Mouse (Mus musculus) CH12.LX (cell line): ENCODE measurements around the gene Arrdc2. TPM values are rescaled to one million over a fixed set of nuclear protein-coding genes. Genes with fewer than 3 reads are reported as not detected.

Source experiments
- DNase-seq: peaks from one replicate; pipeline ENCODE4 v3.0.0-alpha.2; 2013; ENCODE audit errors: extremely low read depth
- H3K27ac ChIP-seq: 2 replicates; pipeline ENCODE4 v1.5.1; 2012; ENCODE audit warnings: low read depth, mild to moderate bottlenecking, control low read depth, moderate library complexity; ENCODE audit not compliant: insufficient read depth
- H3K27me3 ChIP-seq: replicated peaks from 2 replicates; pipeline ENCODE3; 2012; ENCODE audit warnings: inconsistent platforms
- H3K36me3 ChIP-seq, 2 experiments: replicated peaks in 1 of 2; 2 replicates each; pipeline versions ENCODE3 to v1.6.1; 2012; ENCODE audit warnings: inconsistent platforms in 1 of 2, low read length in 1 of 2, mild to moderate bottlenecking in 1 of 2, mixed read lengths in 1 of 2, moderate library complexity in 1 of 2; ENCODE audit not compliant: control insufficient read depth in 1 of 2, insufficient read depth in 1 of 2
- H3K4me1 ChIP-seq, 2 experiments: 2 replicates each; pipeline ENCODE4 v1.6.1; 2012; ENCODE audit warnings: inconsistent platforms in 1 of 2, moderate library complexity in 1 of 2; ENCODE audit not compliant: insufficient read depth in 2 of 2, control insufficient read depth in 1 of 2
- H3K4me2 ChIP-seq: 2 replicates; pipeline ENCODE4 v1.6.1; 2012; ENCODE audit warnings: low read depth, mild to moderate bottlenecking, control low read depth; ENCODE audit not compliant: poor library complexity, insufficient read depth, severe bottlenecking
- H3K4me3 ChIP-seq, 3 experiments: fragments of 150-350 bp in 1 of 3; sonication (generic) in 1 of 3; replicated peaks in 1 of 3; 2 replicates each; pipeline versions ENCODE3 to v1.5.1; 2011 to 2012; ENCODE audit warnings: low read depth in 2 of 3, low read length in 2 of 3, mild to moderate bottlenecking in 2 of 3, moderate library complexity in 2 of 3, control low read depth in 1 of 3, improper control_type of control experiment in 1 of 3, inconsistent platforms in 1 of 3, mixed read lengths in 1 of 3; ENCODE audit not compliant: poor library complexity in 1 of 3
- H3K79me2 ChIP-seq: replicated peaks from 2 replicates; pipeline ENCODE4 v1.6.1; 2012; ENCODE audit warnings: mild to moderate bottlenecking, moderate library complexity; ENCODE audit not compliant: control insufficient read depth, poor library complexity, insufficient read depth, severe bottlenecking; ENCODE audit errors: extremely low read depth
- H3K9ac ChIP-seq: 2 replicates; pipeline ENCODE4 v1.6.1; 2012; ENCODE audit warnings: low read depth, mild to moderate bottlenecking, control low read depth, moderate library complexity; ENCODE audit not compliant: insufficient read depth
- H3K9me3 ChIP-seq: replicated peaks from 2 replicates; pipeline ENCODE3; 2012; ENCODE audit warnings: low read length, inconsistent platforms, mixed read lengths
- BHLHE40 ChIP-seq: IDR thresholded peaks from 2 replicates; pipeline ENCODE4 v1.6.1; 2011; ENCODE audit warnings: mild to moderate bottlenecking, low read depth, low read length, improper control_type of control experiment
- ELF1 ChIP-seq: IDR thresholded peaks from 2 replicates; pipeline ENCODE4 v1.6.1; 2014; ENCODE audit warnings: low read depth, mild to moderate bottlenecking, inconsistent platforms, low read length, improper control_type of control experiment
- EP300 ChIP-seq: IDR thresholded peaks from 2 replicates; pipeline ENCODE4 v1.6.1; 2011; ENCODE audit warnings: low read length, improper control_type of control experiment
- GABPA ChIP-seq: IDR thresholded peaks from 2 replicates; pipeline ENCODE4 v1.6.1; 2012; ENCODE audit warnings: low read depth, low read length, improper control_type of control experiment, inconsistent platforms; ENCODE audit not compliant: insufficient replicate concordance
- JUND ChIP-seq: conservative IDR thresholded peaks from 2 replicates; pipeline ENCODE4 v1.6.1; 2011; ENCODE audit warnings: low read depth, low read length, improper control_type of control experiment
- MAFK ChIP-seq: IDR thresholded peaks from 2 replicates; pipeline ENCODE4 v1.6.1; 2011; ENCODE audit warnings: low read length, improper control_type of control experiment; ENCODE audit not compliant: insufficient replicate concordance
- MAX ChIP-seq: IDR thresholded peaks from 2 replicates; pipeline ENCODE4 v1.6.1; 2011; ENCODE audit warnings: low read length, improper control_type of control experiment
- MAZ ChIP-seq: IDR thresholded peaks from 2 replicates; pipeline ENCODE4 v1.6.1; 2012; ENCODE audit warnings: low read depth, mild to moderate bottlenecking, inconsistent platforms, low read length, improper control_type of control experiment, moderate library complexity
- MEF2A ChIP-seq: IDR thresholded peaks from 2 replicates; pipeline ENCODE4 v1.6.1; 2014; ENCODE audit warnings: low read depth, mild to moderate bottlenecking, inconsistent platforms, low read length, improper control_type of control experiment, borderline replicate concordance
- MXI1 ChIP-seq: IDR thresholded peaks from 2 replicates; pipeline ENCODE4 v1.6.1; 2011; ENCODE audit warnings: mild to moderate bottlenecking, low read depth, low read length, improper control_type of control experiment
- NRF1 ChIP-seq: IDR thresholded peaks from 2 replicates; pipeline ENCODE4 v1.6.1; 2014; ENCODE audit warnings: low read depth, mild to moderate bottlenecking, inconsistent platforms, low read length, improper control_type of control experiment, moderate library complexity
- PAX5 ChIP-seq: IDR thresholded peaks from 2 replicates; pipeline ENCODE4 v1.6.1; 2012; ENCODE audit warnings: low read length, inconsistent platforms, mixed read lengths
- POLR2A ChIP-seq: IDR thresholded peaks from 2 replicates; pipeline ENCODE4 v1.6.1; 2011; ENCODE audit warnings: low read depth, mild to moderate bottlenecking, improper control_type of control experiment, low read length
- POLR2AphosphoS2 ChIP-seq: IDR thresholded peaks from 2 replicates; pipeline ENCODE4 v1.6.1; 2011; ENCODE audit warnings: low read depth, low read length, improper control_type of control experiment
- RAD21 ChIP-seq: IDR thresholded peaks from 2 replicates; pipeline ENCODE4 v1.6.1; 2011; ENCODE audit warnings: low read depth, mild to moderate bottlenecking, low read length, improper control_type of control experiment, moderate library complexity
- RCOR1 ChIP-seq: conservative IDR thresholded peaks from 2 replicates; pipeline ENCODE4 v1.6.1; 2012; ENCODE audit warnings: low read depth, mild to moderate bottlenecking, inconsistent platforms, low read length, improper control_type of control experiment
- SIN3A ChIP-seq: IDR thresholded peaks from 2 replicates; pipeline ENCODE4 v1.6.1; 2012; ENCODE audit warnings: low read length, improper control_type of control experiment, inconsistent platforms
- TCF12 ChIP-seq: IDR thresholded peaks from 2 replicates; pipeline ENCODE4 v1.6.1; 2014; ENCODE audit warnings: low read depth, mild to moderate bottlenecking, inconsistent platforms, low read length, improper control_type of control experiment
- UBTF ChIP-seq: IDR thresholded peaks from 2 replicates; pipeline ENCODE4 v1.6.1; 2012; ENCODE audit warnings: low read depth, mild to moderate bottlenecking, inconsistent platforms, low read length, improper control_type of control experiment, moderate library complexity
- USF1 ChIP-seq: IDR thresholded peaks from 2 replicates; pipeline ENCODE4 v1.6.1; 2014; ENCODE audit warnings: low read depth, mild to moderate bottlenecking, inconsistent platforms, low read length, improper control_type of control experiment
- USF2 ChIP-seq: conservative IDR thresholded peaks from 2 replicates; pipeline ENCODE4 v1.6.1; 2011; ENCODE audit warnings: low read depth, low read length, improper control_type of control experiment
- ZMIZ1 ChIP-seq: IDR thresholded peaks from 2 replicates; pipeline ENCODE4 v1.6.1; 2012; ENCODE audit warnings: low read depth, mild to moderate bottlenecking, inconsistent platforms, low read length, improper control_type of control experiment
- ZNF384 ChIP-seq: IDR thresholded peaks from 2 replicates; pipeline ENCODE4 v1.6.1; 2012; ENCODE audit warnings: low read depth, low read length, improper control_type of control experiment, inconsistent platforms
- dilution Hi-C: fragments of 300-500 bp; cut with MboI; formaldehyde crosslinking; loops from 2 replicates; pipeline ENCODE4 v1.14.3; 2020; ENCODE audit warnings: low sequenced_read_pairs; ENCODE audit not compliant: extremely low pct_unique_long_range_greater_than_20kb, extremely low pct_ligation_motif_present
- in situ Hi-C: fragments of 300-500 bp; cut with MboI; formaldehyde crosslinking; loops from 3 replicates; pipeline ENCODE4 v1.14.3; 2019; ENCODE audit warnings: low sequenced_read_pairs, low pct_ligation_motif_present, low pct_unique_long_range_greater_than_20kb, mixed read lengths
- polyA plus RNA-seq: library from polyadenylated mRNA; unstranded; fragments of >175 nt; gene quantifications from 2 replicates; pipeline ENCODE4 v1.2.1, GENCODE M21; 2012; ENCODE audit warnings: low read depth; ENCODE audit not compliant: insufficient read length
- total RNA-seq, 2 experiments: library from RNA; depleted of rRNA; stranded (reverse); fragments of 300-350 nt in 1 of 2; fragments of >200 nt in 1 of 2; gene quantifications; 2 replicates each; pipeline ENCODE4 v1.2.3; 2012 to 2014

Gene Arrdc2
- total and polyA plus RNA-seq, 3 experiments, result 5.6 to 8.0 (median 6.1) TPM

DNA sequence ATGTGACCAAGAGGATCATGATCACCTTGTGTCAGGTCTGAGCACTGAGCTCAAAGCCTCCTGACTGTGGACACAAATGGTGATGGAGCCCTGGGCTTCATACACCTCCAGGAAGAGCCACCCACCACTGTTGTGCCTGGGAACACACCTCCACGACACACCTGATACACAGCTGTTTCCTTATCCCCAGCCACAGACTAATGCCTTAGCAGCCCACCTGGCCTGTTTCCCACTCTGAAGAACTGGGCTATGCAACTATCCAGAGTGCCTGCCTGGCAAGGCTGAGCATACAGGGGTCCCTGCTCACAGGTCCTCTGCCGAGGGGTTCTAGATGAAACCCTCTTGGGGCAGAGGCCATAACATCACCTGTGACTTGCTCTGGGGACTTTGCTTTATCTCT is 45.3 kb downstream of the Arrdc2 start:
- no peak overlapping the region for H3K27ac ChIP-seq
- H3K27me3 ChIP-seq, result peaks cover 37% of the 10 kb centered on the region
- dilution Hi-C loops, result no loop called here
- H3K36me3 ChIP-seq, result peaks cover 8 to 16% of the 10 kb centered on the region in 2 experiments
- no peak overlapping the region for H3K4me3 ChIP-seq
- peaks cover 4% of the 10 kb centered on the region; the same call in 1 of the 2 replicates for H3K79me2 ChIP-seq
- H3K4me1 ChIP-seq, result peaks cover 21 to 40% of the 10 kb centered on the region in 2 experiments
- no peaks in the 10 kb centered on the region for H3K9me3 ChIP-seq
- no peak overlapping the region for H3K4me2 ChIP-seq
- no peak overlapping the region for H3K9ac ChIP-seq
- no peak for DNase-seq
- in situ Hi-C loops, result no loop called here
- TF ChIP-seq MXI1 (no peak), POLR2A (no peak), BHLHE40 (no peak), ELF1 (no peak), MEF2A (no peak), POLR2AphosphoS2 (no peak), PAX5 (no peak), SIN3A (no peak)

DNA sequence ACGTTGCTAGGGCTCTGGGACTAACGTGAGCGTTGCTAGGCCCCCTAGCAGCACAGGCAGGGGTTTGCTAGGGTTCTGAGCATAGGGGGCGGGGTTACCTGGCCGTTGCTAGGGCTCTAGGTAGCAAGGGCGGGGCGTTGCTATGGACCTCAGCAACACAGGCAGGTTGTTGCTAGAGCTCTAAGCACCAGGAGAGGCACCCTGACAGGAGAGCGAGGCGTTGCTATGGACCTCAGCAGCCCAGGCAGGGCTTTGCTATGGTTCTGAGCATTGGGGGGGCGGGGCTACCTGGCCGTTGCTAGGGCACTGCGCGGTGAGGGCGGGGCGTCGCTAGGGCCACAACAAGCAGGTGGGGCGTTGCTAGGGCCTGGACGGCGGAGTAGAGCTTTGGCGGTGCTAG is 46.8 kb downstream of the Arrdc2 start:
- dilution Hi-C loops, result no loop called here
- Histone ChIP-seq H3K27me3 (peaks cover 36% of the 10 kb centered on the region), H3K79me2 (peaks cover 4% of the 10 kb centered on the region; the same call in 1 of the 2 replicates), H3K9ac (no peak overlapping the region), H3K36me3 (peaks cover 23 to 31% of the 10 kb centered on the region in 2 experiments), H3K4me2 (peak overlapping the region; percentile 53; the same call in 1 of the 2 replicates), H3K27ac (peak overlapping the region; percentile 14; the same call in 1 of the 2 replicates), H3K4me1 (peaks cover 19 to 36% of the 10 kb centered on the region in 2 experiments), H3K9me3 (no peaks in the 10 kb centered on the region), H3K4me3 (peak overlapping the region; percentile 13 to 81 (median 58))
- in situ Hi-C loops, result no loop called here
- TF ChIP-seq JUND, result no peak
- TF ChIP-seq EP300, result no peak
- TF ChIP-seq MAZ, result 0 out of 2 replicates have a peak, but pooled peaks have one; percentile 5
- no peak for TF ChIP-seq POLR2A
- no peak for TF ChIP-seq MAX
- TF ChIP-seq RAD21, result no peak
- DNase-seq, result peak; percentile 66

DNA sequence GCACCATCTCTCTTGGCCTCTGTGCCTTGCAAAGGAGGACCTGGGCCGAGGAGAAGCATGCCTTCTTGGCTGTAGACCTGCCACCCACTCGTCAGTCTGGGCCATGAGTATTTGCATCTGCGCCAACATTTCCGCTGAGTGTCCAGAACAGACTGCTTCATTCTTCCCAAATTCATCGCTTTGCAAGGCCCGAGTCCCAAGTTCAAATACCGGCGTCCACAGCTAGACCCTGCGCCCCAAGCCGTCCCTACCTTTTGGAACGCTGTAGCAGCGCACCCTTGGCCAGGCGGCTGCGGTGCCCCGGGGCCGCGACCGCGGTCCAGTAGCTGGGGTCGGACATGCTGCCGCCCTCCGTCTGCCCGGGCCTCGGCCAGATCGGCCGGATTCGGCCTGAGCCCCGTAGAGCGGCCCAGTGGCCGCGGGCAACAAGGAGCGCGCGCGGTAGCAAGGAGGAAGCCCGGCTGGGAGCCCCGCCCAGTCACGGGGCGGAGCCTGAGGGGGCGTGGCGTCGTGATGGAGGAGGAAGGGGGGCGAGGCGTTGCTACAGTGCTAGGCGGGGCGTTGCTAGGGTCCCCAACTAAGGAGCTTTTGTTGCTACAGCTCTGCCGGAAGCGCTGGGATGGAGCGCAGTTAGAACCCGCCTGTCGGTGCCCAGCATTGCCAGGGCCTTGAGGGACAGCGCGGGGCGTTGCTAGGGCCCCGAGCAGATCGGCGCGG is 47.4 kb downstream of the Arrdc2 start:
- H3K9ac ChIP-seq, result peak overlapping the region; percentile 92
- H3K36me3 ChIP-seq, result peaks cover 28 to 36% of the 10 kb centered on the region in 2 experiments
- dilution Hi-C loops, result no loop called here
- H3K4me2 ChIP-seq, result peak overlapping the region; percentile 53
- H3K4me1 ChIP-seq, result peaks cover 19 to 33% of the 10 kb centered on the region in 2 experiments
- H3K27me3 ChIP-seq, result peaks cover 36% of the 10 kb centered on the region
- in situ Hi-C loops, result no loop called here
- peak; percentile 95 for DNase-seq
- peak overlapping the region; percentile 81 to 87 (median 82) for H3K4me3 ChIP-seq
- peak overlapping the region; percentile 36 for H3K27ac ChIP-seq
- H3K9me3 ChIP-seq, result no peaks in the 10 kb centered on the region
- H3K79me2 ChIP-seq, result peaks cover 4% of the 10 kb centered on the region; the same call in 1 of the 2 replicates
- TF ChIP-seq NRF1, result peak; percentile 35; the same call in 1 of the 2 replicates
- peak; percentile 63; the same call in 1 of the 2 replicates for TF ChIP-seq TCF12
- peak; percentile 68; the same call in 1 of the 2 replicates for TF ChIP-seq POLR2AphosphoS2
- TF ChIP-seq MAFK, result no peak
- TF ChIP-seq RCOR1, result no peak
- peak; percentile 82 for TF ChIP-seq ZMIZ1
- no peak for TF ChIP-seq USF2
- TF ChIP-seq ELF1, result peak; percentile 82
- no peak for TF ChIP-seq RAD21
- TF ChIP-seq ZNF384, result no peak
- TF ChIP-seq USF1, result no peak
- no peak for TF ChIP-seq EP300
- TF ChIP-seq PAX5, result no peak
- peak; percentile 76 for TF ChIP-seq SIN3A
- no peak for TF ChIP-seq MEF2A
- TF ChIP-seq GABPA, result no peak
- no peak for TF ChIP-seq UBTF
